Comparison of ENCODE assay signal across 10 mouse cellular contexts in the genomic region with DNA sequence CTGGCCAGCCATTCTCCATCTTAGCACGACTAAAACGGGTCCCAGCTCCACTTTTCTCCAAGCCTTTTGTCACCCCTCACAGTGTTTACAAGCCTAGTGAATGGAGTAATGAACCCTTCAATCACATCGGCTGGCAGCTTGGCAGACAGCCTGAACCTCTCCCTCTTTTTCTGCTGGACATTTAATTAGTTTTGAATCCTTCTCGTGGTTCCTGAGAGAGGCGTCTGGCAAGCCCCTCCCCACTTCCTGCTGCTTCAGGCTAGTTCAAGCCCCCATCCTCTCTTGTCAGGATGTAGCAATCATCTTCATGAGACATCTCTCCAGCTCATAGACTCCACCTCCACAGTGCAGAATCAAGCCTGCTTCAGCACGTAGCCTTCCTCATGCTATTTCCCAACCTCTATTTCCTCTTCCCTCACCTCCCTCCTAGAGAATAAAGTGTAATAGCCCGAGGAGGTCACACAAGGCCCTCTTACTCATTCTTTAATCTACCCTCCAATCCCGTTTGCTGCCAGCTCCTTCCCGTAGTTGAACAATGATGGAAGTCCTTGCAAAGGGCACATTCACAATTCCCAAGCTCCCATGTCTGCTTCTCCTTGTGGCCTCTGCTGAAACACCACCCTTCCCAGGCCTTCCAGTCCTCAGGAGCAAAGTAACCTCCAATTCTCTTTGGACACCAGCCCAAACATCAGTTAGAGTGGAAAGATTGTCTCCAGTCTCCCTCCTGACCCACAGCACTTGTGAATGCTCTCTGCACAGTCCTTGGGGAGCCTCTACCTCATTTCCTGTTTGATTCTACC. TPM values are rescaled to one million over a fixed set of nuclear protein-coding genes. Genes with fewer than 3 reads are reported as not detected.
DNase-seq lines count a peak whose midpoint lies in the region; ATAC-seq and TF ChIP-seq lines count a peak whose summit lies in the region.
"Had no signal": no experiment of that assay in that cellular context is flagged by ENCODE, and none has a peak within 500 bp of the region (broad histone marks: within the 10 kb centered on the region; RNA-seq: fewer than 3 reads in every experiment).

No protein-coding gene starts in this region.

- H3K4me3 ChIP-seq in hindbrain, embryonic 14.5 days (replicated peaks; ENCODE audit: low read length), result no peak overlapping the region
- H3K4me3 ChIP-seq in liver, embryonic 11.5 days (ENCODE audit: low read depth, low read length), result no peak overlapping the region
- H3K4me3 ChIP-seq in stomach, postnatal 0 days (ENCODE audit: low read depth, low read length), result no peak overlapping the region
- H3K4me3 ChIP-seq: embryonic facial prominence, embryonic 12.5 days had no signal

- TF ChIP-seq CTCF in stomach, postnatal 0 days (IDR thresholded peaks at IDR 0.05; ENCODE audit: low read depth), result 0 out of 2 replicates have a peak, but pooled peaks have one; percentile 15

- H3K4me2 ChIP-seq in hindbrain, embryonic 14.5 days (replicated peaks), result no peak overlapping the region
- H3K4me2 ChIP-seq in liver, embryonic 11.5 days, result no peak overlapping the region
- H3K4me2 ChIP-seq in stomach, postnatal 0 days (replicated peaks; ENCODE audit: low read depth), result peak overlapping the region; percentile 18; the same call in 1 of the 2 replicates
- H3K4me2 ChIP-seq: embryonic facial prominence, embryonic 12.5 days had no signal

- 18% methylated on average over 9 of the region's 9 CpGs for WGBS in hindbrain, embryonic 14.5 days
- 45% methylated on average over 9 of the region's 9 CpGs for WGBS in liver, embryonic 11.5 days
- 8% methylated on average over 9 of the region's 9 CpGs for WGBS in stomach, postnatal 0 days

- intact Hi-C loops in heart, postnatal 14 days (cut with DNase I), result loop anchor here (5.0 kb wide), 1 partner anchor 43 kb away; no protein-coding TSS in a partner anchor

- no peak for TF ChIP-seq EP300 in stomach, postnatal 0 days (optimal IDR thresholded peaks at IDR 0.05)

- ATAC-seq in hindbrain, embryonic 14.5 days (ENCODE audit: low FRiP score), result peak; percentile 86
- ATAC-seq in liver, embryonic 11.5 days (replicated peaks; ENCODE audit: low FRiP score), result peak; percentile 36; the same call in 1 of the 2 replicates
- ATAC-seq in stomach, postnatal 0 days (ENCODE audit: low FRiP score, low TSS enrichment), result peak; percentile 61; the same call in 1 of the 2 replicates
- ATAC-seq in megakaryocyte, adult 5-6 weeks (ENCODE audit: poor library complexity, severe bottlenecking), result no peak

- H3K27ac ChIP-seq in hindbrain, embryonic 14.5 days, result no peak overlapping the region
- no peak overlapping the region for H3K27ac ChIP-seq in liver, embryonic 11.5 days (ENCODE audit: low read depth, low read length)
- H3K27ac ChIP-seq in stomach, postnatal 0 days (replicated peaks), result no peak overlapping the region
- H3K27ac ChIP-seq: embryonic facial prominence, embryonic 12.5 days; macrophage had no signal

- no peak overlapping the region for H3K9ac ChIP-seq in hindbrain, embryonic 14.5 days
- no peak overlapping the region for H3K9ac ChIP-seq in liver, embryonic 11.5 days (ENCODE audit: low read depth, low read length)
- no peak overlapping the region for H3K9ac ChIP-seq in stomach, postnatal 0 days (ENCODE audit: low read length)
- H3K9ac ChIP-seq: embryonic facial prominence, embryonic 12.5 days had no signal

- peaks cover 13% of the 10 kb centered on the region; the same call in 1 of the 2 replicates for H3K4me1 ChIP-seq in hindbrain, embryonic 14.5 days (replicated peaks; ENCODE audit: control insufficient read depth, insufficient read depth, low read length)
- H3K4me1 ChIP-seq in liver, embryonic 11.5 days (replicated peaks; ENCODE audit: control insufficient read depth, insufficient read depth, low read length), result peaks cover 3% of the 10 kb centered on the region; the same call in 1 of the 2 replicates
- no peaks in the 10 kb centered on the region for H3K4me1 ChIP-seq in stomach, postnatal 0 days (replicated peaks; ENCODE audit: control insufficient read depth, insufficient read depth)

- H3K9me3 ChIP-seq in hindbrain, embryonic 14.5 days (ENCODE audit: control insufficient read depth, low read length), result no peaks in the 10 kb centered on the region
- no peaks in the 10 kb centered on the region for H3K9me3 ChIP-seq in liver, embryonic 11.5 days (ENCODE audit: control insufficient read depth, low read length)
- H3K9me3 ChIP-seq in stomach, postnatal 0 days (ENCODE audit: control insufficient read depth, low read length), result no peaks in the 10 kb centered on the region
- H3K9me3 ChIP-seq: embryonic facial prominence, embryonic 12.5 days had no signal

- peak; percentile 26 to 30 for DNase-seq in heart, adult 18-20 months
- no peak for DNase-seq in heart, postnatal 14 days
- DNase-seq in embryo, embryonic 10 days (ENCODE audit: low spot score), result peak; percentile 61
- DNase-seq in hindbrain, embryonic 14.5 days (ENCODE audit: low spot score), result peak; percentile 55
- no peak for DNase-seq in liver, embryonic 11.5 days (ENCODE audit: low spot score)
- no peak for DNase-seq in stomach, postnatal 0 days (ENCODE audit: low spot score)
- DNase-seq in spleen, adult 18-20 months, result no peak

- H3K36me3 ChIP-seq in hindbrain, embryonic 14.5 days (replicated peaks; ENCODE audit: control insufficient read depth, insufficient read depth), result peaks cover 9% of the 10 kb centered on the region
- no peaks in the 10 kb centered on the region for H3K36me3 ChIP-seq in liver, embryonic 11.5 days (ENCODE audit: control insufficient read depth, insufficient read depth, low read length)
- 0 out of 2 replicates have a peak, but pooled peaks cover 2% of the 10 kb centered on the region for H3K36me3 ChIP-seq in stomach, postnatal 0 days (ENCODE audit: control insufficient read depth, insufficient read depth, low read length)
- H3K36me3 ChIP-seq: embryonic facial prominence, embryonic 12.5 days had no signal

- no peaks in the 10 kb centered on the region for H3K27me3 ChIP-seq in hindbrain, embryonic 14.5 days (ENCODE audit: control insufficient read depth, insufficient read depth, low read length)
- H3K27me3 ChIP-seq in liver, embryonic 11.5 days (replicated peaks; ENCODE audit: control insufficient read depth, insufficient read depth, low read length), result no peaks in the 10 kb centered on the region
- H3K27me3 ChIP-seq in stomach, postnatal 0 days (ENCODE audit: control insufficient read depth, insufficient read depth, low read length), result no peaks in the 10 kb centered on the region
- H3K27me3 ChIP-seq: embryonic facial prominence, embryonic 12.5 days had no signal

RNA-seq across cellular contexts. Expression of a gene that starts 12.1 kb away (rescaled TPM):
- 10 to 100 TPM; 75.8 to 82.4 TPM for total RNA-seq in heart, adult 18-20 months (2021)
- 10 to 100 TPM; 83.0 to 85.3 TPM for total RNA-seq in heart, postnatal 14 days (2021)
- 73.7 and 80.1 TPM in 2 replicates for polyA plus RNA-seq in hindbrain, embryonic 14.5 days (2014; fragmentation: Nextera tagmentation; extraction: Ambion mirVana)
- polyA plus RNA-seq in liver, embryonic 11.5 days (2014; fragmentation: Nextera tagmentation; extraction: Ambion mirVana), result 47.9 and 54.3 TPM in 2 replicates
- 25.0 TPM in 2 replicates for polyA plus RNA-seq in stomach, postnatal 0 days (2015; fragmentation: Nextera tagmentation; extraction: Ambion mirVana)
- total RNA-seq in megakaryocyte, adult 5-6 weeks (2015), result not detected in 2 replicates
- total RNA-seq in megakaryocyte, adult 5-6 weeks (2017), result not detected in 2 replicates
- polyA plus RNA-seq: macrophage had no signal

Comparison
In these comparisons a context has a peak if more than half of its experiments do, and no peak if none do; other contexts are left out.
1. DNase-seq: peak in heart, adult 18-20 months (2 of 2), embryo, embryonic 10 days (single experiment) and hindbrain, embryonic 14.5 days (single experiment); none in heart, postnatal 14 days (0 of 2), liver, embryonic 11.5 days (single experiment), stomach, postnatal 0 days (single experiment) and spleen, adult 18-20 months (0 of 2).
2. RNA of a gene that starts 12.1 kb away (total RNA-seq): 83.0 to 85.3 TPM in heart, postnatal 14 days and 75.8 to 82.4 TPM in heart, adult 18-20 months; not detected in megakaryocyte, adult 5-6 weeks; every median in the first group is over 10 times any median in the second.